Comparison of ENCODE assay signal across 20 mouse cellular contexts in the genomic region with DNA sequence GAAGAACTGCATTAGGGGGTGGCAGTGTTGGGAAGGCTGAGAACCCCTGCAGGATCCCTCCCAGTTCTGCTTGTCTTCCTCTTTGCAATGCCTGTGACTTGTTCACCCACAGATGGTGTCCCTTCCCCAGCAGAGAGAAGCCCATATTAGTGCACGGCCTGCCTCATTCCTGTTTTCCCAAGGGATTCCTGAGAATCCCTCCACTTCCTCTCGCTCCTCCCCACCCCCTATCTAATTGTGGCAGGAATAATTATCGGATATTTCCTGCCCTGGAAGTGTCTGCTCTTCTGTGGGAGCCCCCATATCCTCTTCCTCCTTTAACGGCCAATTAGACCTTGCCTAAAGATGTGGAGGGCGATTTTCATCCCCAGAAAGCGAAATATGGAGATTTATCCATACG.
DNase-seq lines count a peak whose midpoint lies in the region; ATAC-seq and TF ChIP-seq lines count a peak whose summit lies in the region.
"Had no signal": no experiment of that assay in that cellular context is flagged by ENCODE, and none has a peak within 500 bp of the region (broad histone marks: within the 10 kb centered on the region; RNA-seq: fewer than 3 reads in every experiment).

No protein-coding gene starts in this region.

- peak; percentile 23; the same call in 1 of the 2 replicates for ATAC-seq in lung, embryonic 16.5 days (ENCODE audit: low read depth)
- no peak for ATAC-seq in lung, postnatal 0 days
- 0 out of 2 replicates have a peak, but pooled peaks have one; percentile 41 for ATAC-seq in kidney, postnatal 0 days (replicated peaks; ENCODE audit: low FRiP score, low read depth)
- ATAC-seq: activated CD4-positive, CD25-positive, alpha-beta regulatory T cell, adult 4 months; forebrain, embryonic 16.5 days had no signal

- TF ChIP-seq CTCF in lung, postnatal 0 days (IDR thresholded peaks at IDR 0.05), result no peak
- TF ChIP-seq CTCF in kidney, postnatal 0 days (IDR thresholded peaks at IDR 0.05; ENCODE audit: low read depth), result no peak

- H3K36me3 ChIP-seq in lung, embryonic 16.5 days (ENCODE audit: control insufficient read depth, insufficient read depth, low read length), result peaks cover 4% of the 10 kb centered on the region; the same call in 1 of the 2 replicates
- peaks cover 3% of the 10 kb centered on the region; the same call in 1 of the 2 replicates for H3K36me3 ChIP-seq in lung, postnatal 0 days (ENCODE audit: insufficient read depth, low read length)
- H3K36me3 ChIP-seq in kidney, postnatal 0 days (ENCODE audit: insufficient read depth, low read length), result 0 out of 2 replicates have a peak, but pooled peaks cover 4% of the 10 kb centered on the region
- no peaks in the 10 kb centered on the region for H3K36me3 ChIP-seq in midbrain, embryonic 10.5 days
- H3K36me3 ChIP-seq: neural tube, embryonic 15.5 days had no signal

- H3K4me3 ChIP-seq in lung, embryonic 16.5 days (ENCODE audit: low read length), result no peak overlapping the region
- H3K4me3 ChIP-seq in lung, postnatal 0 days (ENCODE audit: low read depth, low read length), result no peak overlapping the region
- no peak overlapping the region for H3K4me3 ChIP-seq in kidney, postnatal 0 days (replicated peaks; ENCODE audit: low read depth, low read length)
- H3K4me3 ChIP-seq in midbrain, embryonic 10.5 days, result no peak overlapping the region
- H3K4me3 ChIP-seq: erythroblast, embryonic 14.5 days; neural tube, embryonic 15.5 days had no signal

- TF ChIP-seq EP300 in lung, postnatal 0 days (IDR thresholded peaks at IDR 0.05), result no peak

- peaks cover 54% of the 10 kb centered on the region for H3K4me1 ChIP-seq in lung, embryonic 16.5 days (replicated peaks; ENCODE audit: control insufficient read depth, insufficient read depth, low read length)
- H3K4me1 ChIP-seq in lung, postnatal 0 days (ENCODE audit: insufficient read depth, low read depth, low read length), result peaks cover 40% of the 10 kb centered on the region
- H3K4me1 ChIP-seq in kidney, postnatal 0 days (replicated peaks; ENCODE audit: insufficient read depth, low read length), result peaks cover 38% of the 10 kb centered on the region; the same call in 1 of the 2 replicates
- H3K4me1 ChIP-seq in midbrain, embryonic 10.5 days, result peaks cover 44% of the 10 kb centered on the region

- peak overlapping the region; percentile 64 for H3K27ac ChIP-seq in lung, embryonic 16.5 days (ENCODE audit: low read length)
- no peak overlapping the region for H3K27ac ChIP-seq in lung, postnatal 0 days (ENCODE audit: low read length)
- 0 out of 2 replicates have a peak overlapping the region, but pooled peaks have one; percentile 2 for H3K27ac ChIP-seq in kidney, postnatal 0 days
- no peak overlapping the region for H3K27ac ChIP-seq in midbrain, embryonic 10.5 days (replicated peaks)
- H3K27ac ChIP-seq: neural tube, embryonic 15.5 days had no signal

- H3K9ac ChIP-seq in lung, embryonic 16.5 days (ENCODE audit: low read length), result no peak overlapping the region
- no peak overlapping the region for H3K9ac ChIP-seq in lung, postnatal 0 days (replicated peaks; ENCODE audit: low read depth)
- H3K9ac ChIP-seq in kidney, postnatal 0 days (ENCODE audit: low read depth, low read length), result no peak overlapping the region
- H3K9ac ChIP-seq: neural tube, embryonic 15.5 days had no signal

- peak; percentile 48 to 72 for DNase-seq in heart, adult 18-20 months
- no peak for DNase-seq in heart, postnatal 25 days (ENCODE audit: low spot score)
- no peak for DNase-seq in lung, postnatal 0 days (ENCODE audit: low spot score)
- DNase-seq in kidney, postnatal 0 days (ENCODE audit: low spot score), result peak; percentile 84
- no peak for DNase-seq in adrenal gland, postnatal 14 days
- DNase-seq in midbrain, embryonic 10.5 days (ENCODE audit: low spot score), result no peak
- no peak for DNase-seq in frontal cortex, adult 2 months (ENCODE audit: extremely low spot score in 1 of 2, low spot score in 1 of 2)
- DNase-seq: adrenal gland, postnatal 36 days; cerebellum, postnatal 10 days; gastrocnemius, postnatal 14 days; layer of hippocampus, adult 9-11 months; lung, postnatal 36 days; retina, postnatal 1 day; thymus, postnatal 14 days had no signal

- WGBS in lung, embryonic 16.5 days, result 59% methylated on average over 7 of the region's 7 CpGs
- 59% methylated on average over 7 of the region's 7 CpGs for WGBS in lung, postnatal 0 days
- whole genome bisulfite sequencing in kidney, postnatal 0 days, result 51% methylated on average over 7 of the region's 7 CpGs
- WGBS in midbrain, embryonic 10.5 days, result 81% methylated on average over 7 of the region's 7 CpGs

- intact Hi-C loops in heart, postnatal 25 days (cut with DNase I), result no loop called here

- H3K9me3 ChIP-seq in lung, embryonic 16.5 days (ENCODE audit: control insufficient read depth, low read length), result no peaks in the 10 kb centered on the region
- no peaks in the 10 kb centered on the region for H3K9me3 ChIP-seq in lung, postnatal 0 days (ENCODE audit: low read length)
- no peaks in the 10 kb centered on the region for H3K9me3 ChIP-seq in kidney, postnatal 0 days (replicated peaks; ENCODE audit: low read length)
- H3K9me3 ChIP-seq in midbrain, embryonic 10.5 days (replicated peaks), result no peaks in the 10 kb centered on the region
- H3K9me3 ChIP-seq: neural tube, embryonic 15.5 days had no signal

- no peaks in the 10 kb centered on the region for H3K27me3 ChIP-seq in lung, embryonic 16.5 days (ENCODE audit: control insufficient read depth, insufficient read depth, low read depth, low read length)
- H3K27me3 ChIP-seq in lung, postnatal 0 days (replicated peaks; ENCODE audit: insufficient read depth, low read length), result no peaks in the 10 kb centered on the region
- H3K27me3 ChIP-seq in kidney, postnatal 0 days (ENCODE audit: insufficient read depth, low read length), result no peaks in the 10 kb centered on the region
- H3K27me3 ChIP-seq in midbrain, embryonic 10.5 days (ENCODE audit: low read depth, poor library complexity, severe bottlenecking), result no peaks in the 10 kb centered on the region
- H3K27me3 ChIP-seq: neural tube, embryonic 15.5 days had no signal

- no peak overlapping the region for H3K4me2 ChIP-seq in lung, embryonic 16.5 days (ENCODE audit: low read depth, low read length)
- H3K4me2 ChIP-seq in lung, postnatal 0 days (replicated peaks; ENCODE audit: low read depth, low read length), result no peak overlapping the region
- no peak overlapping the region for H3K4me2 ChIP-seq in kidney, postnatal 0 days (ENCODE audit: low read length)
- H3K4me2 ChIP-seq: midbrain, embryonic 11.5 days; neural tube, embryonic 15.5 days had no signal

Comparison
In these comparisons a context has a peak if more than half of its experiments do, and no peak if none do; other contexts are left out.
1. DNase-seq: peak in heart, adult 18-20 months (2 of 2) and kidney, postnatal 0 days (single experiment); none in heart, postnatal 25 days (single experiment), lung, postnatal 0 days (single experiment), adrenal gland, postnatal 14 days (single experiment), midbrain, embryonic 10.5 days (single experiment) and frontal cortex, adult 2 months (0 of 2).
2. H3K27ac ChIP-seq: peak in lung, embryonic 16.5 days (single experiment) and kidney, postnatal 0 days (single experiment); none in lung, postnatal 0 days (single experiment) and midbrain, embryonic 10.5 days (single experiment).